Mouse (Mus musculus): ENCODE results near the gene Ccdc91. TPM values are rescaled to one million over a fixed set of nuclear protein-coding genes. Genes with fewer than 3 reads are reported as not detected.

Ccdc91 gene
- polyA plus RNA-seq, 1 experiment = 2.1 TPM

DNA sequence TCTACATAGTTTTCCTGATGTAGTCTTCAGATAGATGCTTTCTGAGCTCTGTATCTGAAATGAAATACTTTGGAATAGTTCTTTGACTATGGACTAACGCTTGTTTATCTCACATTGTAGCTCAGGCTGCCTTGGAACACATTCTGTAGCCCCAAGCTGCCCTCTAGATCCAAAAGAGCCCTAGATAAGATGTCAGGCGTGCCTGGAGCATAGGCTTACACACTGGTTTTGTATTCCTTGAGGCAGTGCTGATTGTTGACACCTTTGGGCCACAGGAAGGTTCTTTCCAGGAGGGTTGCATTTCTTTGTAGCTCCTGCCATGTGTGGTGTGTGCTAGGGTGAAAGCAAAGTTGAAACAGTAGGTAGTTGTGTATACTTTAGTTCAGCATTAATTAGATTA, 139.7 kb downstream of the Ccdc91 start:
- no peaks in the 10 kb centered on the region for H3K9me3 ChIP-seq
- H3K4me1 ChIP-seq = peaks cover 3% of the 10 kb centered on the region; the same call in 1 of the 2 replicates
- TF ChIP-seq GATA1 (IDR thresholded peaks at IDR 0.05; ENCODE audit: borderline replicate concordance, low read length) (no peak), FLI1 (IDR thresholded peaks at IDR 0.05; ENCODE audit: low read length) (no peak)
- no peaks in the 10 kb centered on the region for H3K36me3 ChIP-seq (replicated peaks; ENCODE audit: low read length)
- no peaks in the 10 kb centered on the region for H3K27me3 ChIP-seq (replicated peaks)
- H3K4me3 ChIP-seq (replicated peaks) = no peak overlapping the region

DNA sequence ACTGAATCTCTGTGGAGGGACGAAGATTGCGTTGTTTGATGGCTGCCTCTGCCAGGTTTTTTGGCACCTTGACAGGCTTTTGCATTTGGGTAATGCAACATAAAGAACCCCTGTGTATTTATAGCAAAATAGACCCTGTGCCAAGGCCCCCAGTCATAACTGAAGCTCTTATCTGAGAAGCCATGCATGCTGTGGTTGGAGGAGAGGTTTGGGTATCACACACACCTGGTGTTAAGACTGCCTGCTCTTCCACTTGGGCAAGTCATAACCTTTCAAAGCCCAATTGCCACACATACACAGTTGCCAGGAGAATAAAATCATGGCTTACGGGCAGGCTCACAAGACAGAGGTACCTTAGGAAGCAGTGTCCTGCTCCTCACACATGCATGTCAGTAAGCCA, 147.5 kb downstream of the Ccdc91 start:
- Histone ChIP-seq H3K9me3 (no peaks in the 10 kb centered on the region), H3K4me3 (replicated peaks) (no peak overlapping the region), H3K4me1 (peaks cover 14% of the 10 kb centered on the region), H3K27me3 (replicated peaks) (no peaks in the 10 kb centered on the region), H3K36me3 (replicated peaks; ENCODE audit: low read length) (no peaks in the 10 kb centered on the region)
- TF ChIP-seq FLI1 (IDR thresholded peaks at IDR 0.05; ENCODE audit: low read length) (no peak), GATA1 (IDR thresholded peaks at IDR 0.05; ENCODE audit: borderline replicate concordance, low read length) (no peak)

DNA sequence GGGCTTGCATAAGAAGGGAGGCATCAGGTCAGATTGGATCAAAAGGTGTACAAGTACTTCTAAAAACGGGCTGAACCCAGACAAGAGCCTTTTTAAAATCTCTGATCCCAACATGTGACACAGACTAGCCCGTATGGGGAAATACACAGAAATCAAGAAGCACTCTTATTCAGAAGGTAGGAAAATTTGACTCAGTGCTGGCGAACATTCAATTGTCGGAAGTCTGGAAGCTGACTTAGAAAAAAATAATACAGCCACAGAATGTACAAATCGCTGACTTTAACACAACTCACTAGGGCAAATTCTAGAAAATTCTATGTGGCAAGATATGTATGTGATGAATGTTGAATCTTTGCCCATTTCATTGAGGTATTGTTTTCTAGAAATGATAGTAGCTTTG, 160.8 kb downstream of the Ccdc91 start:
- no peak overlapping the region for H3K4me3 ChIP-seq (replicated peaks)
- no peaks in the 10 kb centered on the region for H3K36me3 ChIP-seq (replicated peaks; ENCODE audit: low read length)
- H3K27me3 ChIP-seq (replicated peaks) = peaks cover 8% of the 10 kb centered on the region
- H3K9me3 ChIP-seq = no peaks in the 10 kb centered on the region
- no peaks in the 10 kb centered on the region for H3K4me1 ChIP-seq
- TF ChIP-seq FLI1 (IDR thresholded peaks at IDR 0.05; ENCODE audit: low read length) (no peak), GATA1 (IDR thresholded peaks at IDR 0.05; ENCODE audit: borderline replicate concordance, low read length) (no peak)

DNA sequence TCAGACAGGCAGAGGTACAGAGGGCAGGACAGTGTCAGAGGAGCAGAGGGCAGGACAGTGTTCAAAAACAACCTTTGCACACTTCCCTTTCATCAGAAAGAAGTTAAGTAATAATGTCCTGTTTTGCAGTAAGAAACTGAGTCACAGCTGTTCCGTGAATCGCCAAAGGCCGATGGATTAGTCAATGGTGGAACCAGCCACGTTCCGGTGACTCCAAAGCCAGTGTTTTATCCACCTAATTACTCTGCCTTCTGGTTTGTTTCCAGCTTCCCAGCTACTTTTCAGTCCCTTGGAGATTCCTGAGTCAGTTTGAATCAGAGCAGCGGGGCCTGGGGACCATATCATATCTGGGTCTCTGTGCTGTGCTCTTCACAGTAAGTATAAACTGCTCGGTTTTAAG, 168.2 kb downstream of the Ccdc91 start:
- H3K4me1 ChIP-seq = no peaks in the 10 kb centered on the region
- H3K9me3 ChIP-seq = no peaks in the 10 kb centered on the region
- H3K36me3 ChIP-seq (replicated peaks; ENCODE audit: low read length) = no peaks in the 10 kb centered on the region
- no peak for TF ChIP-seq GATA1 (IDR thresholded peaks at IDR 0.05; ENCODE audit: borderline replicate concordance, low read length)
- TF ChIP-seq FLI1 (IDR thresholded peaks at IDR 0.05; ENCODE audit: low read length) = no peak
- peaks cover 24% of the 10 kb centered on the region for H3K27me3 ChIP-seq (replicated peaks)
- H3K4me3 ChIP-seq (replicated peaks) = no peak overlapping the region

DNA sequence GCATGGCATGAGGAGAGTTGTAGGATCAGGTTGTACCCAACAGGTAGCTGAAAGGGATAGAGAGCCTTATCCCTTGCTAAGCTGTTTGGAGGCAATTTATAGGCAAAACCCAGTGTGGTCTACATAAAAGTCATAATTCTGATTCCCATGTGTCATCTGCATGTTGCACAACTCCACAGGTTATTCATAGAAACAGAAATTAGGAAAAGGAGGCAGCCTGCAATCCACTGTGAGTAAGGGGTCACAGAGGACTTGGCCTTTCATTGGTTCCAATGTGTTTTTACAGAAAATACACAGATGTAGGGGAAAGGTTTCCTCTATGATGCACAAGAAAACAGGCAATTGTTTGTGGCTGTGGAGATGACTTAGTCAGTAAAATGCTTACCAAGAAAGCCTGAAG, 168.8 kb downstream of the Ccdc91 start:
- Histone ChIP-seq H3K4me1 (no peaks in the 10 kb centered on the region), H3K27me3 (replicated peaks) (peaks cover 26% of the 10 kb centered on the region), H3K4me3 (replicated peaks) (no peak overlapping the region), H3K9me3 (no peaks in the 10 kb centered on the region), H3K36me3 (replicated peaks; ENCODE audit: low read length) (no peaks in the 10 kb centered on the region)
- TF ChIP-seq FLI1 (IDR thresholded peaks at IDR 0.05; ENCODE audit: low read length) (no peak), GATA1 (IDR thresholded peaks at IDR 0.05; ENCODE audit: borderline replicate concordance, low read length) (no peak)

DNA sequence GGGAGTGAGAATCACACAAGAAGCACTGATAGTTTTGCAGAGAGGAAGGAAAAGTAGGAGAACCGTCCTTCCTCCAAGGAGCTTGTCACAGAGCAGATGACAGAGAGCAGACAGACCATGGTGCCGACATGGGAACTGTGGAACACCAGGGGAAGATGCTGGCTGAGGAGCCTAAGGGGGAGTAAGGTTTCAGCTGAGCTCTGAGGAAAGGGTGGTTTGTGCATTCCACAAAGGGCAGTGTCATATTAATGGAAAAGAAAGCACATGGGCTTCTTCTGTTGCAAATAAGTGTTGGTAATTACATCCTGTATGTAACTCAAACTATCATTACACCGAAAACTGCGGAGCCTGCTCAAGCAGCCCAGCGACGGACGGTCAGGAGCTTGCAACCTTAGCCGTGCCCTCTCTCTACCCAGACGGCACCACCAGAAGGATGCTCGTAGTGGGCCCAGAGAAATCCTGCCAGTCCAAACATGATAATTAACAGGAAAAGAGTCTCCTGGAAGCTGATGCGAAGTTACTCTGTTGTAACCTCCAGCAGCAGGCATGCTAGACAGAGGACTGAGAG, 170.9 kb downstream of the Ccdc91 start:
- Histone ChIP-seq H3K9me3 (no peaks in the 10 kb centered on the region), H3K36me3 (replicated peaks; ENCODE audit: low read length) (no peaks in the 10 kb centered on the region), H3K27me3 (replicated peaks) (peaks cover 30% of the 10 kb centered on the region), H3K4me1 (peaks cover 2% of the 10 kb centered on the region; the same call in 1 of the 2 replicates), H3K4me3 (replicated peaks) (no peak overlapping the region)
- TF ChIP-seq FLI1 (IDR thresholded peaks at IDR 0.05; ENCODE audit: low read length) (no peak), GATA1 (IDR thresholded peaks at IDR 0.05; ENCODE audit: borderline replicate concordance, low read length) (no peak)

DNA sequence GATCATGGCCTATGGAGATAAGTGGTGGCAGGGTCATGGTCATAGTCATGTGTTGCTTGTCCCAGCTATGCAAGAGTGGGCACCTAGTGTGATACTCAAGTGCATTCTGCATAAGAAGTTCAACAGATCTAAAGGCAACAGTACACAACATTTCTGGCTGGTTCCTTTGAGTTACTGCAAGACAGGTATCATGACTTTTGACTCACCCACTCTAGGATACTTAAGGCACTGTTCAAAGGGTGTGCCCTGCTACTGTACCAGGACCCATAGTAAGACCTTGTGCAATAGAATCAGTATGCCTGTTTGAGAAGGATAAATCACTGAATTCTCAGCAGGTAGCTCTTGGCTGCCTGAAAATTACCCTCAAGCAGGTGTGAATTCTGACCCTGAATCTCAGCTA, 182.4 kb downstream of the Ccdc91 start:
- no peak overlapping the region for H3K4me3 ChIP-seq (replicated peaks)
- peaks cover 2% of the 10 kb centered on the region; the same call in 1 of the 2 replicates for H3K9me3 ChIP-seq
- H3K27me3 ChIP-seq (replicated peaks) = peaks cover 4% of the 10 kb centered on the region
- no peaks in the 10 kb centered on the region for H3K36me3 ChIP-seq (replicated peaks; ENCODE audit: low read length)
- H3K4me1 ChIP-seq = peaks cover 18% of the 10 kb centered on the region
- TF ChIP-seq FLI1 (IDR thresholded peaks at IDR 0.05; ENCODE audit: low read length) (no peak), GATA1 (IDR thresholded peaks at IDR 0.05; ENCODE audit: borderline replicate concordance, low read length) (no peak)

DNA sequence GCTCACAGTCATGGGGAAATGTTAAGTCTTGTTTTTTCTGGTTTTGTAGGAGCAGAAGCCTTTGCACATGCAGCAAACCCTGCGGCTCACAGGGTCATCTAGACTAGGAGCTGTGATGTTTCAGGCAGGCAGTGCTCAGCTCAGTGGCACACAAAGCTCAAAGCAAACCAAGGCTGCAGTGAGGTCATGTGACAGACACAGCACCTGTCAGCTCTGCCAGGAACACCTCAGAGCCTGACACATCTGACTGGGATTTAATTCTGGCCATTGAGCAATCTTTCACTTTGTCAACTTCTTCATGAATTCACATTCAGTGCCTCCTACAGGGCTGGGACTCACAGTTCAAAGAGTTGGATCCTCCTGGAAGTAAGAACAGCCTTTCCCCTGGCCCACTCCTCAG, 185.1 kb downstream of the Ccdc91 start:
- TF ChIP-seq GATA1 (IDR thresholded peaks at IDR 0.05; ENCODE audit: borderline replicate concordance, low read length) (no peak), FLI1 (IDR thresholded peaks at IDR 0.05; ENCODE audit: low read length) (no peak)
- peaks cover 7% of the 10 kb centered on the region; the same call in 1 of the 2 replicates for H3K9me3 ChIP-seq

DNA sequence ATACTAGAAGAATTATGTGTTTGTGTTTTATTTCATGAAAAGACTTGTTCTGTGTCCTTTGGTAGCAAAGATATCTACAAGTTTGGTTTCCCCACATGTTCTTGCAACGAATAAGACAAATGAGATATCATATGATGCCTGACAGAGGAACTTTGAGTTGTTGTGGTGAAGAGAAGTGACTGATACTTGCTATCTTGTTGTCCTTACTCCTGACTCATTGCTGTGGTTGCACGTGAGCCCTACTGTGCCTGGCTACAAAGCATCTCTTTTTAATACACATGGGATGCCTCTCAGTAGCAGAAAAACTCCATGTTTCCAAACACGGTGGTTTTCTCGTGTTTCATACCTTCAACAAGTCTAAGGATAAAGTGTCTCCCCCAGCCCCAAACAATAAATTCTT, 186.2 kb downstream of the Ccdc91 start:
- TF ChIP-seq GATA1 (IDR thresholded peaks at IDR 0.05; ENCODE audit: borderline replicate concordance, low read length) (no peak), FLI1 (IDR thresholded peaks at IDR 0.05; ENCODE audit: low read length) (no peak)
- H3K9me3 ChIP-seq = peaks cover 7% of the 10 kb centered on the region; the same call in 1 of the 2 replicates
- no peaks in the 10 kb centered on the region for H3K36me3 ChIP-seq (replicated peaks; ENCODE audit: low read length)
- no peak overlapping the region for H3K4me3 ChIP-seq (replicated peaks)
- peaks cover 26% of the 10 kb centered on the region for H3K4me1 ChIP-seq
- peaks cover 4% of the 10 kb centered on the region for H3K27me3 ChIP-seq (replicated peaks)

More for the DNA sequence above, 185.1 kb downstream of the Ccdc91 start:
- H3K4me3 ChIP-seq (replicated peaks) = no peak overlapping the region
- H3K36me3 ChIP-seq (replicated peaks; ENCODE audit: low read length) = no peaks in the 10 kb centered on the region
- H3K27me3 ChIP-seq (replicated peaks) = peaks cover 4% of the 10 kb centered on the region
- H3K4me1 ChIP-seq = peaks cover 22% of the 10 kb centered on the region

DNA sequence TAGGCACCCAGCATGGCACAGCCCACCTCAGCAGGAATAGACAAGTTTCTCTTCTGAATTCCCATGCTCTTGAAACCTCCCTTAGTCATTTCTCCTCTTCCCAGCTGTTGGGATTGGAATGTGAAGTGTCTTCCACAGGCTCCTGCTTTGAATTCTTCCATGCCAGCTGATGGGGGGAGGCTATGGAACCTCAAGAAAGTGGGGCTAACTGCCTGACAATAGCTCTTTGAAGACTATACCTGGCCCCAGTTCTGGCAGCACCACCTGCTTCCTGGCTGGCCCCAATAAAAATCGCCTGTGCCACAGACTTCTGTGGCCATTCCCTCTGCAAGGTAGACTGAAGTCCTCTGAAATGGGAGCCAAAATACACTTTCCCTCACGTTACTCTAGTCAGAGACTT, 187.0 kb downstream of the Ccdc91 start:
- TF ChIP-seq FLI1 (IDR thresholded peaks at IDR 0.05; ENCODE audit: low read length) (no peak), GATA1 (IDR thresholded peaks at IDR 0.05; ENCODE audit: borderline replicate concordance, low read length) (no peak)
- H3K4me3 ChIP-seq (replicated peaks) = no peak overlapping the region
- peaks cover 7% of the 10 kb centered on the region; the same call in 1 of the 2 replicates for H3K9me3 ChIP-seq

More for the DNA sequence above, 187.0 kb downstream of the Ccdc91 start:
- peaks cover 4% of the 10 kb centered on the region for H3K27me3 ChIP-seq (replicated peaks)
- H3K4me1 ChIP-seq = peaks cover 26% of the 10 kb centered on the region
- no peaks in the 10 kb centered on the region for H3K36me3 ChIP-seq (replicated peaks; ENCODE audit: low read length)

Data from megakaryocyte, embryonic 14.5 days (primary cell).